Mouse (Mus musculus): ENCODE results near the gene Brf1.

DNA sequence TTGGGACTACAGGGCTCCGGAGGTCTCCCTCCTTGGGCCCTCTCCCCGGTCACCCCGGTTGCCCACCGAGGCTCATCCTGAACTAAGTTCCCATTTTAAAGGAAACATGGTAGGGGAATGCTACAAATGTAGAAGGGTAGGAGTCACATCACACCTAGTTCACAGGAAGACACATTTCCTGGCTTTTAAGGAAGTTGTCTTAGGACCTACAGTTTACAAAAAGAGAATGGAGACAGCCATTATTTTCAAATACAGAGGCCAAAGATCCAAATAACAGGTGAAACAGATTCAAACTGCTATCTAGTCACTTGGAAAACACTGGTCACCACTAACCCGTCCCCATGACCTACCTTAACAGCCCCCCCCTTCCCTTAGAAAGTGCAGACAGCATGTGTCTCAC is 11.9 kb upstream of the Brf1 start:
- TF ChIP-seq GATA1 (IDR thresholded peaks at IDR 0.05; ENCODE audit: borderline replicate concordance, low read length) (no peak), FLI1 (IDR thresholded peaks at IDR 0.05; ENCODE audit: low read length) (no peak)
